Mouse (Mus musculus) heart, postnatal 10 days (tissue): Measurements from ENCODE around the gene Acd. TPM values are rescaled to one million over a fixed set of nuclear protein-coding genes. Genes with fewer than 3 reads are reported as not detected.

Source experiments
- DNase-seq, 2 experiments: peaks; one replicate each; pipeline ENCODE4 v3.0.0; 2021
- intact Hi-C: fragments of 180-260 bp; cut with DNase I; formaldehyde crosslinking; loops from one replicate; pipeline ENCODE4 v1.15.1; 2025
- total RNA-seq, 2 experiments: library from RNA; stranded (reverse); gene quantifications; 2 replicates each; pipeline ENCODE4 v1.2.3; 2021

The Acd gene
- total RNA-seq, 2 experiments from 2014 or later, result 20.8 to 21.2 TPM

DNA sequence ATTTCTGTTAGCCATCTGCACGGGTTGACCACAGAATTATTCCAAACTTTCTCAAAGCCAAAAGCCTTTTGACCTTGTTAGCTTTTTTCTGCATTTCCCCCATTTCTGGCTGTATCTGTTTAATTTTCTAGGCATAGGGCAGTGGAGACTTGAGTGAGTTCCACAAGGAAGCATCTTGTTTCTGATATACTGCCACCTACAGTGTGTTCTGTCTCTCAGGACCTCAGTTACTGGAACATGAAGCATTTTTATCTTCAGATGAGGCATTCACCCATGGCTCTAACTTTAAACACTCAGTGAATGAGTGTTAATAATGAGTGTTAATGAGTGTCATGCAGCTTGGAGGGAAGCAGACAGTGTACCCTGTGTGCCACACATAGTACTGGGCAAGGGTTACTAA lies 23.0 kb downstream of the Acd start:
- intact Hi-C loops, result loop anchor here (5.0 kb wide), 1 partner anchor 41 kb away; the partner anchor contains the start of genes Agrp and Ctcf
- no peak for DNase-seq

- intact Hi-C loops, result no loop called here
- peak; percentile 23 to 53 for DNase-seq
Observed at GRCm38 (mm10) chr8:105661167-105661566, 39.7 kb downstream of the Acd start.

DNA sequence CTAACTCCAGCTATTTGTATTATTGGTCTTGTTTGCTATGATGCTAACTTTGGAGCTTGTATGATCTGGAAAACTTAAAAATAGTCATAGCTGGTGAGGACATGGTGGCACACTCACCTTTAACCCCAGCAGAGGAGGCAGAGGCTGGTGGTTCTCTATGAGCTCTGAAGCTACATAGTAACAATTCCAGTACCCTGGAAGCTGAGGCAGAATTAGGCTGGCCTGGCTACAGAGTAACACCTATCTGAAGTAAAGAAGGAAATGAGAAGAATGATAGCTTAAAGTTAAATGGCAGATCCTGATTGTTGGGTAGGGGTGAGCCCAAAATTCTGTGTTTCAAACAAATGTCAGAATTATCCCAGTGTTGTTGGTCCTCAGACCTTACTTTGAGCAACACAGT lies 43.3 kb downstream of the Acd start:
- DNase-seq, result no peak
- intact Hi-C loops, result no loop called here

GRCm38 (mm10) chr8:105648929-105649328 lies 52.0 kb downstream of the Acd start:
- intact Hi-C loops, result no loop called here
- DNase-seq, result no peak

Other genes with a start within 250 kb of the Acd start
- 10 to 100 TPM; 55.8 to 56.1 TPM for gene Tppp3, start 229.6 kb downstream of the Acd start, total RNA-seq
- gene Zdhhc1, start 204.2 kb downstream of the Acd start, total RNA-seq, result 10 to 100 TPM; 14.8 to 16.8 TPM
- gene Hsd11b2, start 182.3 kb downstream of the Acd start, total RNA-seq, result 1 to 10 TPM in 1 of 2 experiments, under 1 TPM in 1; 0.60 to 2.1 TPM
- gene Atp6v0d1, start 135.1 kb downstream of the Acd start, total RNA-seq, result 10 to 100 TPM; 60.1 to 64.0 TPM
- gene Ripor1, start 95.8 kb downstream of the Acd start, total RNA-seq, result 10 to 100 TPM; 53.1 to 55.8 TPM
- 10 to 100 TPM; 46.6 to 56.6 TPM for gene Ctcf, start 64.5 kb downstream of the Acd start, total RNA-seq
- gene Agrp, start 63.7 kb downstream of the Acd start, total RNA-seq, result not detected
- gene Carmil2, start 14.8 kb downstream of the Acd start, total RNA-seq, result under 1 TPM; 0.62 to 0.93 TPM
- gene Pard6a, start within 50 bp of the Acd start, total RNA-seq, result 1 to 10 TPM; 7.1 to 9.1 TPM
- not detected for gene 4933405L10Rik, start 6.6 kb upstream of the Acd start, total RNA-seq
- gene Enkd1, start 7.1 kb upstream of the Acd start, total RNA-seq, result 1 to 10 TPM; 2.9 to 3.5 TPM
- gene Gfod2, start 57.6 kb upstream of the Acd start, total RNA-seq, result 1 to 10 TPM; 4.6 to 9.9 TPM
- 10 to 100 TPM; 24.2 to 24.5 TPM for gene Ranbp10, start 126.2 kb upstream of the Acd start, total RNA-seq
- gene Tsnaxip1, start 126.6 kb upstream of the Acd start, total RNA-seq, result not detected
- gene Cenpt, start 152.2 kb upstream of the Acd start, total RNA-seq, result 1 to 10 TPM; 8.4 to 8.5 TPM
- 10 to 100 TPM; 27.5 to 31.9 TPM for gene Thap11, start 154.0 kb upstream of the Acd start, total RNA-seq
- 10 to 100 TPM; 41.9 to 46.2 TPM for gene Nutf2, start 159.5 kb upstream of the Acd start, total RNA-seq
- 10 to 100 TPM; 30.9 to 32.5 TPM for gene Edc4, start 179.8 kb upstream of the Acd start, total RNA-seq
- not detected for gene Nrn1l, start 192.5 kb upstream of the Acd start, total RNA-seq
- 10 to 100 TPM; 20.9 to 22.5 TPM for gene Pskh1, start 199.3 kb upstream of the Acd start, total RNA-seq
- under 1 TPM; 0.35 to 0.48 TPM for gene Ctrl, start 232.8 kb upstream of the Acd start, total RNA-seq
- gene Psmb10, start 237.3 kb upstream of the Acd start, total RNA-seq, result 10 to 100 TPM; 81.1 to 88.5 TPM
- gene Lcat, start 242.3 kb upstream of the Acd start, total RNA-seq, result under 1 TPM; 0.64 to 0.77 TPM